Mouse (Mus musculus): ENCODE data around the gene C5ar2. TPM values are rescaled to one million over a fixed set of nuclear protein-coding genes. Genes with fewer than 3 reads are reported as not detected.
"Not testable (repeated sequence)": the region's sequence is repeated elsewhere in the genome, so short reads cannot be mapped to it uniquely, and the experiment has no call there.

Gene C5ar2
- polyA plus RNA-seq, 1 experiment from 2014 or later: not detected

DNA sequence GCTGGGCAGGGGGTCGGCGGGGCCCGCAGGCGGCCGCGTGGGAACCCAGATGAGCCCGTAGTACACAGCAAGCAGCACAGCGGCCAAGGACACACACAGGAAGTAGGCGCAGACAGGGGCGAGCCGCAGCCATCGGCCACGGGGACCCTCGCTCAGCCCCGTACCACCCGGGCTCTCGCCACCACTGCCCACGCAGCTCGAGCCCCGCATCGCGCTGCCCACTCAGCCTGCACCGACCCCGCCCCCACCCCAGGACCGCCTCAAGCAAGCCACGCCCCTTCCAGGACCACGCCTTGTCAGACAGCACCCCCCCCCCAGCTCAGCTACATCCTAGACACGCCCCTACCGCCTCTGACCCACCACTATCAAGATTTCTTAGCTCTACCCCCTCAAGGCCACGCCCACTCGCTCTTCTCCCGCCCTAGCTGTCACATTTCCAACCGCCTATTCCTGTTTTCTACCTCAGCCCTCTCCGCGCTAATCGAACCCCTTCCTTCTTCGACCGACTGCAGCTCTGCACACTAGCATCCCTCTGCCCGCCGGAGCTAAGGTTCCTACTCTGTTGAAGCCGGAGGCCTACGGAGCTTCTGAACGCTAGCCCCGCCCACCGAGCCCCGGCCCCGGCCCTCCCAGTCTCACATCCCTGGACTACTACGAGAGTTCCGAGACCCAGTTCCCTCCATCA, 29.3 kb upstream of the C5ar2 start, which contains the start of gene Inafm1:
Gene Inafm1, minus strand, starts transcription at position 537 of the 685 bp plus-strand sequence.
- Histone ChIP-seq H3K27ac (replicated peaks) (peak within 1 kb of the TSS; percentile 91), H3K9ac (replicated peaks) (peak within 1 kb of the TSS; percentile 68), H3K4me2 (replicated peaks) (peak within 1 kb of the TSS; percentile 75), H3K36me3 (peaks cover 30% of the 10 kb centered on the region; the same call in 1 of the 2 replicates), H3K9me3 (no peaks in the 10 kb centered on the region), H3K27me3 (no peaks in the 10 kb centered on the region), H3K4me3 (peak within 1 kb of the TSS; percentile 67), H3K4me1 (peaks cover 24% of the 10 kb centered on the region)
- ATAC-seq (replicated peaks): peak; percentile 81
- WGBS: under 1% methylated on average over 49 of the region's 49 CpGs

DNA sequence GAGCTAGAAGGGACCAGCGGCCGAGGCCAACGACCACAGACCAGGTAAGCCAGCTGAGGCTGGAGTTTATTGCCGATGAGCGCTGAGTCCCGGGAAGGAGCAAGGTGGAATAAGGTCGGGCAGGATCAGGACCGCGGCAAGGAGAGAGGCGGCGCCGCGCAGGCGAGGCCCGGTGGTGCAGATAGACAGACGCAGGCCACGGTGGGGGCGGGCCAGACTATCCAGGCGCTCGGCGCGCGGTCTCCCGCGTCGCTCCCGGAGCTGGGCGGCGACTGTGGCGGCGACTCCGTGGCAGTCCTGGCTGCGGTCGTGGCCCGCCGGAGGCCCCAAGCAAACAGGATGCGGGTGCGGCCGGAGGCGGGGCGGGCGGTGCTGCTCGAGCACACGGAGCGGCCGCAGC, 28.7 kb upstream of the C5ar2 start:
- ATAC-seq (replicated peaks): peak; percentile 77
- H3K4me1 ChIP-seq: peaks cover 24% of the 10 kb centered on the region
- H3K9ac ChIP-seq (replicated peaks): peak overlapping the region; percentile 68
- WGBS: under 1% methylated on average over 42 of the region's 46 CpGs
- peaks cover 24% of the 10 kb centered on the region; the same call in 1 of the 2 replicates for H3K36me3 ChIP-seq
- H3K4me2 ChIP-seq (replicated peaks): peak overlapping the region; percentile 75
- peak overlapping the region; percentile 91 for H3K27ac ChIP-seq (replicated peaks)
- H3K27me3 ChIP-seq: no peaks in the 10 kb centered on the region
- H3K9me3 ChIP-seq: no peaks in the 10 kb centered on the region
- H3K4me3 ChIP-seq: peak overlapping the region; percentile 67

DNA sequence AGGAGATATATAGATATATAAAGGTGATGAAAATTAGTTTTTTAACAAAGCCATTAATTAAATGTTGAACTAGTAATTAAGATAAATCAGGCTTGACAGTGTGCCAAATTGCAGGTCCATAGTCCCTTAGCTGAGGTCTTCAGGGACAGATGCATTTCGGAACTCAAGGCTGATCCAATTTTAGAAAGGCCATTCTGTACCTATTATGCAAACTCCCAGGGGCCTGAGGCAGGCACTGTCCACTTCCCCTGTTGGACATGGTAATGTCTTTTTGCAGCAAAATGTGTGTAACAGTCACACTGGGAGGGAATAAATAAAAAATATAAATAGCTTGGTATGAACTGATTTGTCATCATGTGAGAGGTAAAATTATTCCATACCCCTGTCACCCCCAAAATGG, 27.2 kb upstream of the C5ar2 start:
- H3K27me3 ChIP-seq: no peaks in the 10 kb centered on the region
- no peak overlapping the region for H3K27ac ChIP-seq (replicated peaks)
- peaks cover 10% of the 10 kb centered on the region; the same call in 1 of the 2 replicates for H3K36me3 ChIP-seq
- no peak overlapping the region for H3K9ac ChIP-seq (replicated peaks)
- H3K4me1 ChIP-seq: peaks cover 24% of the 10 kb centered on the region
- 57% methylated on average over 1 of the region's 1 CpGs for WGBS
- H3K4me2 ChIP-seq (replicated peaks): no peak overlapping the region
- no peak for ATAC-seq (replicated peaks)
- H3K4me3 ChIP-seq: no peak overlapping the region
- H3K9me3 ChIP-seq: no peaks in the 10 kb centered on the region

DNA sequence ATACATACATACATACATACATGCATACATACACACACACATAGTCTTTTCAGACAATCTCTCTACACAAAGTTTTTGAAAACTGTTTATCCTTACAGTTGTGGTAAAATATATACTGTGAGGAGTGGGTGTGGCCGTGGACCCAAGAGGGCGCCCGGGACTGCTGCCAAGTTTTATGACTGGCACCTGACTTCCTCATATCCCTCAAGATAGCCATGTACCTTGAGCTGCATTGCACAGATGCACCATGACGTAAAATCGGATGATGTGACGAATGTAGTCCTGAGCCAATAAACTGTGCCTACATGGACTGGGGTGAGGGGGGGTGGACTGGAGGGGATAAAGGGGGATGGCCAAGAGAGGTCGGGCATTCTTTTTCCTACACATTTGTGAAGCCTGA, 22.6 kb upstream of the C5ar2 start:
- H3K9me3 ChIP-seq; H3K9ac ChIP-seq (replicated peaks); H3K4me1 ChIP-seq; H3K36me3 ChIP-seq; H3K4me3 ChIP-seq; H3K27ac ChIP-seq (replicated peaks); H3K27me3 ChIP-seq; ATAC-seq (replicated peaks); H3K4me2 ChIP-seq (replicated peaks): not testable (repeated sequence)
- 89% methylated on average over 7 of the region's 7 CpGs for WGBS

DNA sequence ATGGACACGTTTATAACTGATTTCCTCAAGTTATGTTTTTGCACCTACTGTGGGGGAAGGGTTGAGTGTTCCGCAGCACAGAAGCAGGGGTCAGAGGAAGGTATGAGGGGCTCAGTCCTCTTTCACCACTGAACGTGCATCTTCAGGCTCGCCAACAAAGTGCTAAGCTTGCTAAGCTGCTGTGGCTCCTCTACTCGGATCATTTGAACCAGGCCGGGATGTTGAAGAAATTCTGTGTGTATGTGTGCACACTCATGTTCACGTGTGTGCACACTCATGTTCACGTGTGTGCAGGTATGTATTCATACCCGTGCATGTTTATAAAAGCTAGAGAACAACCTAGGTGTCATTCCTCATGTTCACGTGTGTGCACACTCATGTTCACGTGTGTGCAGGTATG, 21.9 kb upstream of the C5ar2 start:
- Histone ChIP-seq H3K4me2 (replicated peaks) (no peak overlapping the region), H3K4me1 (no peaks in the 10 kb centered on the region), H3K27me3 (no peaks in the 10 kb centered on the region), H3K4me3 (no peak overlapping the region), H3K9ac (replicated peaks) (no peak overlapping the region), H3K36me3 (no peaks in the 10 kb centered on the region), H3K27ac (replicated peaks) (no peak overlapping the region), H3K9me3 (0 out of 2 replicates have a peak, but pooled peaks cover 4% of the 10 kb centered on the region)
- ATAC-seq (replicated peaks): no peak
- WGBS: 93% methylated on average over 11 of the region's 11 CpGs

DNA sequence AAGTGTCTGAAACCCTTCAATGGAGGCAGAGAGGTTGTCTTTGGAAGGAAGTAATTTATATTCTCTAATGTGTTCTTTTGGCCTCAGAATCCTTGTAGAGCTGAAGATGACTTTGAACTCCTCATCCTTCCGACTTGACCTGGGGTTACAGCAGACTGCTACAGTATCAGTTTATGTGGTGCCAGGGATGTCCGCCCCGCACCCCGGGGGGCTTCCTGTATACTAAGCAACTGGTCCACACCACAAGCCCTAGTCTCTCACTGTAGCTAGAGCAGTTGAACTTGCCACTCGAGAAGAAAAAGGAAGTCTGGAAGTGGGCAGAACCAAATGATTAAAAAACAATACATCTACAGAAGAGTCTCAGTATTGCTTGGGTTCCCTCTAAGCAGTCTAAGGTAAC, 19.9 kb upstream of the C5ar2 start:
- WGBS: 82% methylated on average over 5 of the region's 5 CpGs
- Histone ChIP-seq H3K27me3 (no peaks in the 10 kb centered on the region), H3K4me1 (no peaks in the 10 kb centered on the region), H3K27ac (replicated peaks) (no peak overlapping the region), H3K9ac (replicated peaks) (no peak overlapping the region), H3K9me3 (0 out of 2 replicates have a peak, but pooled peaks cover 4% of the 10 kb centered on the region), H3K36me3 (no peaks in the 10 kb centered on the region), H3K4me3 (no peak overlapping the region), H3K4me2 (replicated peaks) (no peak overlapping the region)
- no peak for ATAC-seq (replicated peaks)

DNA sequence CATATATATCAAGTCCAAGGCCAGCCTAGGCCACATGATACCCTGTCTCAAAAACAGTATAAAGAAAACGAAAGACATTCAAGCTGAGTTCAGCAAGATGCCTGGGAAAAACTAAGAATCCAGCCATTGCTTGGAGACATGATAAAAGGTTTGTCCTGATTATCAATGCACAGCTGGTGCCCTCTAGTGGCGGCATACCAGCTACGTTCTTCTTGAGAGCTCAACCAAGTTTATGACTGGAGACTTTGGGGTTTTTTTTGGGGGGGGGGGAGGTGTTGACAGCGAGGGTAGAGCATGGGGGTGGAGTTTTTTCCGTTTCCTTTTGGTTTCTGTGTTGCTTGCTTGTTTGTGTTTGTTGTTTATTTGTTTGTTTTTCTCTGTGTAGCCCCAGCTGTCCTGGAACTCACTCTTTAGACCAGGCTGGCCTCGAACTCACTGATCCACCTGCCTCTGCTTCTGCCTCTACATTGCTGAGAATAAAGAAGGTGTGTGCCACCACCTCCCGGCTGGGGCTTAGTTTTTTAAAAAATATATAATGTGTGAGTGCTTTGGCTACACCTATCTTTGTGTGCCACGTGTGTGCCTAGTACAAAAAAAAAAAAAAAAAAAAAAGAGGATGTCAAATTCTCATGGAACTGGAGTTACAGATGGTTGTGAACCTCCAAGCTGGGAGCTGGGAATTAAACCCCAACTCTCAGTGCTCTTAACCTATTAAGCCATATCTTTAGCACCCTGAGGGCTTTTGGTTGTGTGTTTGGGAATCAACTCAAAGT, 19.2 kb upstream of the C5ar2 start:
- no peaks in the 10 kb centered on the region for H3K4me1 ChIP-seq
- no peaks in the 10 kb centered on the region for H3K36me3 ChIP-seq
- H3K9ac ChIP-seq (replicated peaks): no peak overlapping the region
- WGBS: 31% methylated on average over 8 of the region's 8 CpGs
- no peak overlapping the region for H3K27ac ChIP-seq (replicated peaks)
- no peak overlapping the region for H3K4me3 ChIP-seq
- ATAC-seq (replicated peaks): 0 out of 2 replicates have a peak, but pooled peaks have one; percentile 16
- H3K4me2 ChIP-seq (replicated peaks): no peak overlapping the region
- H3K9me3 ChIP-seq: 0 out of 2 replicates have a peak, but pooled peaks cover 4% of the 10 kb centered on the region
- no peaks in the 10 kb centered on the region for H3K27me3 ChIP-seq

DNA sequence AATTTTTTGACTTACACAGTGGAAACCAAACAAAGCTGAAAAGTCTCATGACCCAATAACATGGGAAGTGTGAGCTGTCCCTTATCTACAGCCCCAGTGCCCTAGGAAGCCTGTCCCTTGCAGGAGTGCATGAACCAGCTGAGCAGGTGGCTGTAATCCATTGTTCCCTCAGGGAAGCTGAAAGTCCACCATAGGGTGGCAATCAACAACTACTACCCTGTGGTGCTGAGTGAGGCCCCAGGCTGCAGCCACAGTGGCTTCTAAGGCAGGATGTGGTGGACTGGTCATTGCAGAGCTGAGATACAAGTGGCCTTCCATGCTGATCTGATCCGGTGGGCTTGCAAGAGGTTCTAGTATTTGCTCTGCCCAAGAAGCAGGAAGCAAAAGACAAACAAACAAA, 17.1 kb upstream of the C5ar2 start:
- Histone ChIP-seq H3K4me3 (no peak overlapping the region), H3K4me2 (replicated peaks) (no peak overlapping the region), H3K9me3 (0 out of 2 replicates have a peak, but pooled peaks cover 4% of the 10 kb centered on the region), H3K9ac (replicated peaks) (no peak overlapping the region), H3K27me3 (no peaks in the 10 kb centered on the region), H3K4me1 (no peaks in the 10 kb centered on the region), H3K36me3 (no peaks in the 10 kb centered on the region), H3K27ac (replicated peaks) (no peak overlapping the region)
- ATAC-seq (replicated peaks): no peak
- 82% methylated on average over 1 of the region's 1 CpGs for WGBS

DNA sequence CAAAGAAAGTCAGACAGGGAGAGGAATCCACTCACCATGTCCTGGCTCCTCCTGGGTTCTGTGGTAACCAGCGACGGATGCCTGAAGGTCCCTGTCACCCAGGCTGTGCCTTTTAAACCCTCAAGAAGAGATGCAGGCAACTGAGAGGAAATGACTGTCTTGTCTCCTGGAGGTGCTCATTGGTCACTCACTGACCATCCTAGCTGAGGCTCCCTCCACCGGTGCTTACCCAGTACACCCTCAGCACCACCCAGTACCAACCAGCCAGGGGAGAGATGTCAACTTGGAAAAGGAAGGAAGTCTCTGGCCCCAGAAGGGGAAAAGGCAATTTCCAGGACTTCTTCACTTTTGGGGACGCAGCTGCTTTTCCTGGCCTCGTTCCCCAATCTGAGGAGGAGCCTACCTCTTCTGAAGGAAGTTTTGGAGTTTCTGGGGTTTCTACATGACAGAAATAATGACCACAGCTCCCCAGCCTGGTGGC, 15.2 kb upstream of the C5ar2 start, which contains the start of gene C5ar1:
Gene C5ar1, minus strand, starts transcription at position 431 of the 481 bp plus-strand sequence.
- Histone ChIP-seq H3K27me3 (no peaks in the 10 kb centered on the region), H3K4me2 (replicated peaks) (no peak within 1 kb of the TSS), H3K4me1 (no peaks in the 10 kb centered on the region), H3K4me3 (no peak within 1 kb of the TSS), H3K9me3 (no peaks in the 10 kb centered on the region), H3K36me3 (no peaks in the 10 kb centered on the region), H3K27ac (replicated peaks) (no peak within 1 kb of the TSS), H3K9ac (replicated peaks) (no peak within 1 kb of the TSS)
- WGBS: 91% methylated on average over 5 of the region's 5 CpGs
- ATAC-seq (replicated peaks): no peak

DNA sequence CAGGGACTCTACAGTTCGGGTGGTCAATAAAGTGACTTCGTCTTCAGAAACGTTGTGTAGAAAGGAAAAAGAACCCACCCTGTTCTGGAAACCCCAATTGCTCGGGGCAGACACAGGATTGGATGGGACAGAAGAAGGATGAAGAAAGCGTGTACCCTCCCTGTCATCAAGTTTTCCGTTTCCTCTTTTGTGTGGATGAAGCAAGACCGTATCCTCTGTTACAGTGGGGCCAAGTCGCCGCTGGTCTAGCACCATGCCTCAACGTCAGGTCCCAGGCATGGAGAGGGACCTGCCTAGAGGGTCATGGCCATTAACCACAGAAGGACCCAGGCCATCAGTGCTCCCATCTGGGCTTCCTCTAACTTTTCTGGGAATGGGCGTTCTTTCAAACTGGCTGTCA, 13.9 kb upstream of the C5ar2 start:
- no peak overlapping the region for H3K4me2 ChIP-seq (replicated peaks)
- WGBS: 92% methylated on average over 11 of the region's 11 CpGs
- no peak overlapping the region for H3K4me3 ChIP-seq
- H3K9me3 ChIP-seq: no peaks in the 10 kb centered on the region
- no peak overlapping the region for H3K9ac ChIP-seq (replicated peaks)
- ATAC-seq (replicated peaks): no peak
- no peaks in the 10 kb centered on the region for H3K27me3 ChIP-seq
- H3K27ac ChIP-seq (replicated peaks): no peak overlapping the region
- H3K36me3 ChIP-seq: no peaks in the 10 kb centered on the region
- no peaks in the 10 kb centered on the region for H3K4me1 ChIP-seq

DNA sequence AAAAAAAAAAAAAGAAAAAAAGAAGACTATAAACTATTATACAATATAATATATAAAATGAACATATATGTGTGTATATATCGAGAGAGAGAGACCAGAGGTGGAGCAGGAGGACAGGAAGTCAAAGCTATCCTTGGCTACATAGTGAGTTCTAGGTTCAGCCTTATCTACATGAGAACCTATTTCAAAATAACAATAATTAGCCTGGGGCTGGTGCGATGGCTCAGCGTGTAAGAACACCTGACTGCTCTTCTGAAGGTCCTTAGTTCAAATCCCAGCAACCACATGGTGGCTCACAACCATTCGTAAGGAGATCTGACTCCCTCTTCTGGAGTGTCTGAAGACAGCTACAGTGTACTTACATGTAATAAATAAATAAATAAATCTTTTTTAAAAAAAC, 12.0 kb upstream of the C5ar2 start:
- H3K4me1 ChIP-seq; H3K36me3 ChIP-seq; H3K9me3 ChIP-seq; H3K27ac ChIP-seq (replicated peaks); H3K4me2 ChIP-seq (replicated peaks); ATAC-seq (replicated peaks); H3K27me3 ChIP-seq; H3K9ac ChIP-seq (replicated peaks); H3K4me3 ChIP-seq: not testable (repeated sequence)
- 83% methylated on average over 4 of the region's 4 CpGs for WGBS

DNA sequence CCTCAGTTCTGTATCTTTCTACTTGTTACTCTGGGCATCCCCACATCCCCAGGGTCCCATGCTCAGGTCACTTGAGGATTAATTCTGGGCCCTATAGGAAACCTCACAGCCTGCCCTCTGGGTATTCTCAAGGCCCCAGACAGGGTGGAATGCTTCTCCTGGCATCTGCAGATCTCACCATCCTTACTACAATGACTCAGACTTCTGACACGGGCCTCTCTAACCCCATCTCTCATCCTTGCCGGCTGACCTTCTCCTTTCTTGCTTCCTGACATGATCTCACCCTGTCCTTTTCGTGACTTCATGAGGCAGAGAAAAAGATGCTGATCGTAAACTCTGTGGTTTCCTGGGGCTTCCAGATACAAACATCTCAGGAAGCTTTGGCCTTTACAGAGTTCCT, 10.2 kb upstream of the C5ar2 start:
- Histone ChIP-seq H3K27me3 (no peaks in the 10 kb centered on the region), H3K27ac (replicated peaks) (no peak overlapping the region), H3K9me3 (no peaks in the 10 kb centered on the region), H3K4me3 (no peak overlapping the region), H3K4me1 (no peaks in the 10 kb centered on the region), H3K9ac (replicated peaks) (no peak overlapping the region), H3K36me3 (no peaks in the 10 kb centered on the region), H3K4me2 (replicated peaks) (no peak overlapping the region)
- ATAC-seq (replicated peaks): no peak
- WGBS: 74% methylated on average over 4 of the region's 4 CpGs
